Mouse (Mus musculus): ENCODE data around the gene Plcb3.

Gene Plcb3

DNA sequence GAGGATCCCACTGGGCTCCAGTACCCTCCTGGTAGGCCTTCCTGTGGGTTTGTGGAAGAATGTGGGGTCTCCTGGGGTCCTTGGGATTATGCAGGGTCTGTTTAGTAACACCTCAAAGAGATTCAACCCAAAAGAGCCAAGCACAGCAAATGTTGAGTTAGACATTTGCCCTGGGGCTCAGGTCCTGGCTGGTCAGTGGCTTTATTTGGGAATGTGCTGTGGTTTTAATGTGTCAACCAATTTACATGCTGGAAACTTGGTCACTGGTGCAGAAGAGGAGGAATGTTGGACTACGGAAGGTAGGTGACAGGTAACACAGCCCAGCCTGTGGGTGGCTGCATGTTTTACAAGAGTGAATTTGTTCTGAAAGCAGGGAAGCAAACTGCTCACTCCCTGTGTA, 73.2 kb downstream of the Plcb3 start:
- DNase-seq (ENCODE audit: low spot score in 2 of 2), result no peak

Data from spleen, postnatal 14 days (tissue).